Mouse (Mus musculus): ENCODE results near the gene Ggta1. TPM values are rescaled to one million over a fixed set of nuclear protein-coding genes. Genes with fewer than 3 reads are reported as not detected.

Gene Ggta1
- total RNA-seq, 1 experiment = 36.5 TPM

GRCm38 (mm10) chr2:35367629-35368028, 95.4 kb downstream of the Ggta1 start, which contains the start of gene 4930568D16Rik:
Gene 4930568D16Rik (minus strand): TSS chr2:35367729.
- DNase-seq (ENCODE audit: low read depth, low spot score) = no peak
- no peak within 1 kb of the TSS for H3K27ac ChIP-seq (ENCODE audit: insufficient read depth, low read depth, low read length, poor library complexity, severe bottlenecking)
- TF ChIP-seq MAFK (IDR thresholded peaks at IDR 0.05; ENCODE audit: insufficient read depth, low read depth, low read length) = no peak
- no peak for TF ChIP-seq ZNF384 (IDR thresholded peaks at IDR 0.05; ENCODE audit: low read depth, low read length)
- TF ChIP-seq HCFC1 (IDR thresholded peaks at IDR 0.05; ENCODE audit: borderline replicate concordance, insufficient read depth, low read length) = no peak
- no peak for TF ChIP-seq ZC3H11A (IDR thresholded peaks at IDR 0.05; ENCODE audit: borderline replicate concordance, low read depth, low read length)
- no peak for TF ChIP-seq CHD2 (IDR thresholded peaks at IDR 0.05; ENCODE audit: low read depth, low read length)
- H3K4me3 ChIP-seq (ENCODE audit: insufficient read depth in 1 of 2, low read depth in 1 of 2, low read length in 2 of 2, poor library complexity in 1 of 2, severe bottlenecking in 1 of 2) = no peak within 1 kb of the TSS
- in situ Hi-C loops (cut with MboI; ENCODE audit: low sequenced_read_pairs in 2 of 2, unreplicated experiment in 2 of 2) = no loop called here
- no peak within 1 kb of the TSS for H3K9ac ChIP-seq (ENCODE audit: insufficient read depth, low read depth, low read length, poor library complexity, severe bottlenecking)
- peaks cover 0 to 2% of the 10 kb centered on the region in 2 experiments; a peak in 1 of 4 replicates for H3K4me1 ChIP-seq (ENCODE audit: control insufficient read depth in 2 of 2, insufficient read depth in 2 of 2, low read length in 2 of 2, poor library complexity in 1 of 2)
- H3K9me3 ChIP-seq (ENCODE audit: control insufficient read depth, insufficient read depth, low read depth, low read length) = no peaks in the 10 kb centered on the region
- H3K36me3 ChIP-seq (ENCODE audit: control insufficient read depth, insufficient read depth, low read length, poor library complexity, severe bottlenecking) = no peaks in the 10 kb centered on the region

Other genes with a start within 250 kb of the Ggta1 start
- gene Gsn, start 206.9 kb downstream of the Ggta1 start, total RNA-seq (2012; rRNA removed) = 78.2 and 165 TPM in 2 replicates
- 11.6 and 18.1 TPM in 2 replicates for gene Stom, start 126.3 kb downstream of the Ggta1 start, total RNA-seq (2012; rRNA removed)
- not detected in 2 replicates for gene 4930568D16Rik, start 95.5 kb downstream of the Ggta1 start, total RNA-seq (2012; rRNA removed)
- not detected in 2 replicates for gene 4930402F06Rik, start 66.1 kb downstream of the Ggta1 start, total RNA-seq (2012; rRNA removed)
- 46.9 and 70.6 TPM in 2 replicates for gene Dab2ip, start 95.0 kb upstream of the Ggta1 start, total RNA-seq (2012; rRNA removed)

Measured in ES-E14 (cell line).